Mouse (Mus musculus) kidney, embryonic 14.5 days (tissue): Measurements from ENCODE around the gene Ltb. TPM values are rescaled to one million over a fixed set of nuclear protein-coding genes. Genes with fewer than 3 reads are reported as not detected.

ENCODE experiments used
- ATAC-seq: fragments of 200-750 bp; cut with Nextera tagmentation; 2 replicates; pipeline ENCODE4 v1.8.0; 2017; ENCODE audit warnings: moderate number of reproducible peaks, mild to moderate bottlenecking, moderate TSS enrichment, moderate library complexity; ENCODE audit not compliant: low FRiP score, low TSS enrichment
- H3K27ac ChIP-seq: fragments of 300-500 bp; sonication (generic); 2 replicates; pipeline ENCODE4 v1.5.1; 2014; ENCODE audit warnings: low read depth, mild to moderate bottlenecking, low read length, moderate library complexity, mixed read lengths
- H3K27me3 ChIP-seq: fragments of 300-500 bp; sonication (generic); 2 replicates; pipeline ENCODE4 v1.6.1; 2014; ENCODE audit warnings: mild to moderate bottlenecking, low read length; ENCODE audit not compliant: control insufficient read depth, insufficient read depth
- H3K36me3 ChIP-seq: fragments of 300-500 bp; sonication (generic); 2 replicates; pipeline ENCODE4 v1.6.1; 2014; ENCODE audit warnings: low read length, mixed read lengths; ENCODE audit not compliant: control insufficient read depth, insufficient read depth
- H3K4me1 ChIP-seq: fragments of 300-500 bp; sonication (generic); 2 replicates; pipeline ENCODE4 v1.6.1; 2014; ENCODE audit warnings: low read length, mixed read lengths; ENCODE audit not compliant: control insufficient read depth, insufficient read depth
- H3K4me2 ChIP-seq: fragments of 300-500 bp; sonication (generic); replicated peaks from 2 replicates; pipeline ENCODE4 v1.6.1; 2014; ENCODE audit warnings: low read depth, mild to moderate bottlenecking, low read length
- H3K4me3 ChIP-seq: fragments of 300-500 bp; sonication (generic); 2 replicates; pipeline ENCODE4 v1.5.1; 2014; ENCODE audit warnings: mild to moderate bottlenecking, low read length
- H3K9ac ChIP-seq: fragments of 300-500 bp; sonication (generic); 2 replicates; pipeline ENCODE4 v1.6.1; 2014; ENCODE audit warnings: low read depth, mild to moderate bottlenecking, low read length, moderate library complexity
- H3K9me3 ChIP-seq: fragments of 300-500 bp; sonication (generic); 2 replicates; pipeline ENCODE4 v1.6.1; 2016; ENCODE audit warnings: low read length; ENCODE audit not compliant: control insufficient read depth
- WGBS: fragments of 180-500 bp; shearing (Covaris S2); extraction: QIAGEN DNeasy Blood & Tissue Kit; methylation state at CpG from one replicate; pipeline ENCODE4 v1.1.7; 2014; 5-methylcytosine and 5-hydroxymethylcytosine counted together
- polyA plus RNA-seq: library from polyadenylated mRNA; unstranded; fragments of >200 nt; fragmentation: Nextera tagmentation; extraction: Ambion mirVana; gene quantifications from 2 replicates; pipeline ENCODE4 v1.2.1, GENCODE M21; 2014

The Ltb gene
- polyA plus RNA-seq, 1 experiment from 2014 or later, result 0.34 TPM

GRCm38 (mm10) chr17:35195631-35196320 lies 1.5 kb downstream of the Ltb start:
- Histone ChIP-seq H3K36me3 (no peaks in the 10 kb centered on the region), H3K27me3 (peaks cover 35% of the 10 kb centered on the region), H3K9me3 (no peaks in the 10 kb centered on the region), H3K4me2 (peak overlapping the region; percentile 65), H3K4me1 (peaks cover 14% of the 10 kb centered on the region), H3K4me3 (peak overlapping the region; percentile 41), H3K27ac (no peak overlapping the region), H3K9ac (peak overlapping the region; percentile 32; the same call in 1 of the 2 replicates)
- WGBS, result 1% methylated on average over 66 of the region's 66 CpGs
- ATAC-seq, result peak; percentile 84

GRCm38 (mm10) chr17:35196321-35196641 lies 2.0 kb downstream of the Ltb start:
- Histone ChIP-seq H3K9ac (no peak overlapping the region), H3K9me3 (no peaks in the 10 kb centered on the region), H3K4me3 (peak overlapping the region; percentile 41), H3K4me2 (peak overlapping the region; percentile 65), H3K27ac (no peak overlapping the region), H3K27me3 (peaks cover 40% of the 10 kb centered on the region), H3K36me3 (no peaks in the 10 kb centered on the region), H3K4me1 (peaks cover 14% of the 10 kb centered on the region)
- 30% methylated on average over 9 of the region's 9 CpGs for WGBS
- no peak for ATAC-seq

GRCm38 (mm10) chr17:35197126-35197525 lies 2.9 kb downstream of the Ltb start:
- Histone ChIP-seq H3K27me3 (peaks cover 45% of the 10 kb centered on the region), H3K27ac (no peak overlapping the region), H3K36me3 (no peaks in the 10 kb centered on the region), H3K9ac (no peak overlapping the region), H3K4me3 (no peak overlapping the region), H3K4me2 (no peak overlapping the region), H3K9me3 (no peaks in the 10 kb centered on the region), H3K4me1 (peaks cover 14% of the 10 kb centered on the region)
- no peak for ATAC-seq
- 57% methylated on average over 6 of the region's 6 CpGs for WGBS

GRCm38 (mm10) chr17:35198029-35198428 lies 3.8 kb downstream of the Ltb start:
- Histone ChIP-seq H3K9ac (no peak overlapping the region), H3K27ac (no peak overlapping the region), H3K4me1 (peaks cover 14% of the 10 kb centered on the region), H3K4me3 (no peak overlapping the region), H3K4me2 (no peak overlapping the region), H3K36me3 (no peaks in the 10 kb centered on the region), H3K27me3 (peaks cover 52% of the 10 kb centered on the region), H3K9me3 (no peaks in the 10 kb centered on the region)
- no peak for ATAC-seq
- WGBS, result 71% methylated on average over 7 of the region's 7 CpGs

- ATAC-seq, result no peak
- Histone ChIP-seq H3K4me3 (no peak overlapping the region), H3K27me3 (peaks cover 52% of the 10 kb centered on the region), H3K4me1 (peaks cover 12% of the 10 kb centered on the region), H3K9ac (no peak overlapping the region), H3K9me3 (no peaks in the 10 kb centered on the region), H3K36me3 (no peaks in the 10 kb centered on the region), H3K27ac (no peak overlapping the region), H3K4me2 (no peak overlapping the region)
- WGBS, result 20% methylated on average over 8 of the region's 8 CpGs
These were observed 4.7 kb downstream of the Ltb start for GRCm38 (mm10) chr17:35198946-35199345.

GRCm38 (mm10) chr17:35200398-35200797 lies 6.2 kb downstream of the Ltb start:
- WGBS, result 90% methylated on average over 11 of the region's 11 CpGs
- no peak overlapping the region for H3K27ac ChIP-seq
- no peaks in the 10 kb centered on the region for H3K9me3 ChIP-seq
- ATAC-seq, result no peak
- no peaks in the 10 kb centered on the region for H3K36me3 ChIP-seq
- peaks cover 40% of the 10 kb centered on the region for H3K27me3 ChIP-seq
- H3K4me1 ChIP-seq, result peaks cover 8% of the 10 kb centered on the region
- no peak overlapping the region for H3K9ac ChIP-seq
- no peak overlapping the region for H3K4me3 ChIP-seq
- H3K4me2 ChIP-seq, result no peak overlapping the region

GRCm38 (mm10) chr17:35201128-35201527 lies 6.9 kb downstream of the Ltb start:
- Histone ChIP-seq H3K4me2 (no peak overlapping the region), H3K4me1 (peaks cover 2% of the 10 kb centered on the region), H3K36me3 (no peaks in the 10 kb centered on the region), H3K9me3 (no peaks in the 10 kb centered on the region), H3K9ac (no peak overlapping the region), H3K27ac (no peak overlapping the region), H3K27me3 (peaks cover 34% of the 10 kb centered on the region), H3K4me3 (no peak overlapping the region)
- WGBS, result 61% methylated on average over 11 of the region's 11 CpGs
- ATAC-seq, result no peak

GRCm38 (mm10) chr17:35201787-35202186 lies 7.5 kb downstream of the Ltb start, which contains the start of gene Tnf:
TSS of gene Tnf (minus strand) at chr17:35202007.
- ATAC-seq, result no peak
- Histone ChIP-seq H3K9ac (no peak within 1 kb of the TSS), H3K27ac (no peak within 1 kb of the TSS), H3K27me3 (peaks cover 27% of the 10 kb centered on the region), H3K4me1 (no peaks in the 10 kb centered on the region), H3K4me2 (no peak within 1 kb of the TSS), H3K36me3 (no peaks in the 10 kb centered on the region), H3K4me3 (no peak within 1 kb of the TSS), H3K9me3 (no peaks in the 10 kb centered on the region)
- WGBS, result 28% methylated on average over 13 of the region's 13 CpGs

- WGBS, result 81% methylated on average over 4 of the region's 4 CpGs
- H3K9me3 ChIP-seq, result no peaks in the 10 kb centered on the region
- no peak overlapping the region for H3K4me2 ChIP-seq
- ATAC-seq, result no peak
- H3K4me3 ChIP-seq, result no peak overlapping the region
- H3K27ac ChIP-seq, result no peak overlapping the region
- no peaks in the 10 kb centered on the region for H3K36me3 ChIP-seq
- H3K27me3 ChIP-seq, result peaks cover 22% of the 10 kb centered on the region
- H3K9ac ChIP-seq, result no peak overlapping the region
- H3K4me1 ChIP-seq, result no peaks in the 10 kb centered on the region
These were observed 8.2 kb downstream of the Ltb start for GRCm38 (mm10) chr17:35202442-35202841.
